10 mouse cellular contexts compared by ENCODE assay signal in the genomic region with DNA sequence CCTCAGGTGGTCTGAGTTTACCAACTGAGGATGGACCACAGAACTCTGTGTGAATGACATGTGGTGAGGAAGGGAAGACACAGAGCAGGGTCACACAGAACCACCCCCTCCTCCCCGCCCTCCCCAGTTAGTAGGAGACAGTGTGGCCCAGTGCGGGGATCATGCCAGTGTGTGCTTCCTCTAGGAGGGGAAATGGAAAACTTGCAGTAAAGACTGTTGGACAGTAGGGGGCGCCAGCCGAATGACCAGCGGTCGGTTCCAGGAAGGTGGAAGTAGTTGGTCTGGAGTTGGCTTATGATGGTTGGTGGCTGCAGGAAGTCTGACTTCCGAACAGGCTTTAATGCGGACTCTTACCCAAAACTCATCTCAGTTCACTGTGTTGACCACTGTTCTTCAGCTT.
DNase-seq lines count a peak whose midpoint lies in the region; ATAC-seq and TF ChIP-seq lines count a peak whose summit lies in the region.
"Had no signal": no experiment of that assay in that cellular context is flagged by ENCODE, and none has a peak within 500 bp of the region (broad histone marks: within the 10 kb centered on the region; RNA-seq: fewer than 3 reads in every experiment).

No protein-coding gene starts in this region.

- no peak overlapping the region for H3K27ac ChIP-seq in intestine, postnatal 0 days (ENCODE audit: low read depth, low read length)
- H3K27ac ChIP-seq in intestine, embryonic 15.5 days, result no peak overlapping the region
- H3K27ac ChIP-seq in ES-E14 (ENCODE audit: insufficient read depth, low read depth, low read length, poor library complexity, severe bottlenecking), result no peak overlapping the region
- H3K27ac ChIP-seq in limb, embryonic 12.5 days, result no peak overlapping the region
- H3K27ac ChIP-seq: midbrain, embryonic 12.5 days had no signal

- H3K36me3 ChIP-seq in intestine, postnatal 0 days (ENCODE audit: control insufficient read depth, insufficient read depth), result no peaks in the 10 kb centered on the region
- no peaks in the 10 kb centered on the region for H3K36me3 ChIP-seq in intestine, embryonic 15.5 days
- no peaks in the 10 kb centered on the region for H3K36me3 ChIP-seq in ES-E14 (ENCODE audit: control insufficient read depth, insufficient read depth, low read length, poor library complexity, severe bottlenecking)
- no peaks in the 10 kb centered on the region for H3K36me3 ChIP-seq in limb, embryonic 12.5 days
- H3K36me3 ChIP-seq: midbrain, embryonic 12.5 days had no signal

- no peak for ATAC-seq in intestine, postnatal 0 days
- ATAC-seq in intestine, embryonic 15.5 days, result no peak
- ATAC-seq in limb, embryonic 12.5 days (ENCODE audit: insufficient number of reproducible peaks, insufficient read depth, low FRiP score, low TSS enrichment, low read depth), result peak; percentile 63; the same call in 1 of the 2 replicates
- ATAC-seq in neutrophil, adult 5-6 weeks (ENCODE audit: extremely low read depth, insufficient number of reproducible peaks, low FRiP score, poor library complexity, severe bottlenecking), result peak; percentile 41; the same call in 1 of the 2 replicates

- no peak overlapping the region for H3K4me2 ChIP-seq in intestine, postnatal 0 days (replicated peaks; ENCODE audit: low read depth)
- H3K4me2 ChIP-seq in intestine, embryonic 15.5 days (replicated peaks), result no peak overlapping the region
- no peak overlapping the region for H3K4me2 ChIP-seq in limb, embryonic 12.5 days
- H3K4me2 ChIP-seq: midbrain, embryonic 12.5 days had no signal

- in situ Hi-C loops in ES-E14 (cut with MboI; ENCODE audit: low sequenced_read_pairs in 2 of 2, unreplicated experiment in 2 of 2), result no loop called here

- 0 out of 2 replicates have a peak, but pooled peaks cover 4% of the 10 kb centered on the region for H3K9me3 ChIP-seq in intestine, postnatal 0 days (ENCODE audit: control insufficient read depth)
- H3K9me3 ChIP-seq in intestine, embryonic 15.5 days, result no peaks in the 10 kb centered on the region
- no peaks in the 10 kb centered on the region for H3K9me3 ChIP-seq in ES-E14 (ENCODE audit: control insufficient read depth, insufficient read depth, low read depth, low read length)
- peaks cover under 1% of the 10 kb centered on the region; the same call in 1 of the 2 replicates for H3K9me3 ChIP-seq in limb, embryonic 12.5 days

- 20% methylated on average over 8 of the region's 8 CpGs for WGBS in intestine, postnatal 0 days
- 24% methylated on average over 8 of the region's 8 CpGs for WGBS in intestine, embryonic 15.5 days
- WGBS in limb, embryonic 12.5 days, result 22% methylated on average over 8 of the region's 8 CpGs

- H3K27me3 ChIP-seq in intestine, postnatal 0 days (replicated peaks; ENCODE audit: control insufficient read depth, insufficient read depth, low read length), result no peaks in the 10 kb centered on the region
- no peaks in the 10 kb centered on the region for H3K27me3 ChIP-seq in intestine, embryonic 15.5 days (replicated peaks)
- H3K27me3 ChIP-seq in limb, embryonic 12.5 days, result 0 out of 2 replicates have a peak, but pooled peaks cover 3% of the 10 kb centered on the region

- peak; percentile 90 for TF ChIP-seq CTCF in intestine, postnatal 0 days (IDR thresholded peaks at IDR 0.05; ENCODE audit: low read depth)
- peak; percentile 75 for TF ChIP-seq CTCF in brain, embryonic 14.5 days (IDR thresholded peaks at IDR 0.05; ENCODE audit: borderline replicate concordance, extremely low read depth, insufficient read depth, insufficient read length)

- H3K4me3 ChIP-seq in intestine, postnatal 0 days (ENCODE audit: low read depth, low read length), result no peak overlapping the region
- no peak overlapping the region for H3K4me3 ChIP-seq in intestine, embryonic 15.5 days (replicated peaks)
- no peak overlapping the region for H3K4me3 ChIP-seq in ES-E14 (ENCODE audit: insufficient read depth in 1 of 2, low read depth in 1 of 2, low read length in 2 of 2, poor library complexity in 1 of 2, severe bottlenecking in 1 of 2)
- no peak overlapping the region for H3K4me3 ChIP-seq in limb, embryonic 12.5 days (replicated peaks)
- H3K4me3 ChIP-seq: erythroblast, embryonic 14.5 days; midbrain, embryonic 12.5 days had no signal

- no peak for TF ChIP-seq POLR2A in brain, embryonic 14.5 days (IDR thresholded peaks at IDR 0.05; ENCODE audit: borderline replicate concordance, extremely low read depth, insufficient read depth, insufficient read length, poor library complexity, severe bottlenecking)

- peak; percentile 69 for DNase-seq in ES-E14 (ENCODE audit: low read depth, low spot score)
- peak; percentile 29 for DNase-seq in brain, embryonic 14.5 days (ENCODE audit: low read depth)
- peak; percentile 24 to 46 for DNase-seq in heart, adult 9 months (ENCODE audit: low spot score in 2 of 2)
- peak; percentile 66 for DNase-seq in urinary bladder, postnatal 25 days (ENCODE audit: low spot score)

- no peaks in the 10 kb centered on the region for H3K4me1 ChIP-seq in intestine, postnatal 0 days (replicated peaks; ENCODE audit: control insufficient read depth, insufficient read depth, low read length)
- no peaks in the 10 kb centered on the region for H3K4me1 ChIP-seq in intestine, embryonic 15.5 days (replicated peaks)
- peaks cover 3 to 24% of the 10 kb centered on the region in 2 experiments; a peak in 2 of 4 replicates for H3K4me1 ChIP-seq in ES-E14 (ENCODE audit: control insufficient read depth in 2 of 2, insufficient read depth in 2 of 2, low read length in 2 of 2, poor library complexity in 1 of 2)
- H3K4me1 ChIP-seq in limb, embryonic 12.5 days (replicated peaks), result peaks cover 12% of the 10 kb centered on the region; the same call in 1 of the 2 replicates
- H3K4me1 ChIP-seq: midbrain, embryonic 12.5 days had no signal

- no peak overlapping the region for H3K9ac ChIP-seq in intestine, postnatal 0 days (ENCODE audit: low read depth, low read length)
- H3K9ac ChIP-seq in intestine, embryonic 15.5 days, result no peak overlapping the region
- no peak overlapping the region for H3K9ac ChIP-seq in ES-E14 (ENCODE audit: insufficient read depth, low read depth, low read length, poor library complexity, severe bottlenecking)
- H3K9ac ChIP-seq in limb, embryonic 12.5 days (replicated peaks), result no peak overlapping the region
- H3K9ac ChIP-seq: midbrain, embryonic 12.5 days had no signal

TF ChIP-seq in ES-E14, 5 proteins besides CTCF, POLR2A, EP300 and RAD21:
- peak; percentile 57; the same call in 1 of the 2 replicates for TF ChIP-seq ZC3H11A (IDR thresholded peaks at IDR 0.05; ENCODE audit: borderline replicate concordance, low read depth, low read length)
- no peak for TF ChIP-seq ZNF384 (IDR thresholded peaks at IDR 0.05; ENCODE audit: low read depth, low read length)

Comparison
In these comparisons a context has a peak if more than half of its experiments do, and no peak if none do; other contexts are left out.
1. ATAC-seq: peak in limb, embryonic 12.5 days (single experiment) and neutrophil, adult 5-6 weeks (single experiment); none in intestine, postnatal 0 days (single experiment) and intestine, embryonic 15.5 days (single experiment).
2. Peak in every context shown above with its lines, with median percentiles within 50 percentile points of each other: DNase-seq.